Mouse (Mus musculus) forebrain, postnatal 0 days (tissue): ENCODE measurements around the gene Dpm2. TPM values are rescaled to one million over a fixed set of nuclear protein-coding genes. Genes with fewer than 3 reads are reported as not detected.
A peak's percentile ranks its signal among the peaks of the same experiment; 100 is the strongest.

Experiments used
- ATAC-seq: fragments of 200-750 bp; cut with Nextera tagmentation; 2 replicates; pipeline ENCODE4 v1.8.0; 2017; ENCODE audit warnings: mild to moderate bottlenecking, moderate library complexity
- DNase-seq: peaks from one replicate; pipeline ENCODE4 v3.0.0-alpha.2; 2015
- H3K27ac ChIP-seq: fragments of 300-500 bp; sonication (generic); 2 replicates; pipeline ENCODE4 v1.5.1; 2014; ENCODE audit warnings: low read depth, mild to moderate bottlenecking, antibody characterized with exemption, low read length, moderate library complexity, mixed read lengths
- H3K27me3 ChIP-seq: fragments of 300-500 bp; sonication (generic); 2 replicates; pipeline ENCODE4 v1.6.1; 2014; ENCODE audit warnings: mild to moderate bottlenecking, low read length, mixed read lengths; ENCODE audit not compliant: insufficient read depth
- H3K36me3 ChIP-seq: fragments of 300-500 bp; sonication (generic); 2 replicates; pipeline ENCODE4 v1.6.1; 2014; ENCODE audit warnings: mild to moderate bottlenecking, moderate library complexity; ENCODE audit not compliant: insufficient read depth
- H3K4me1 ChIP-seq: fragments of 300-500 bp; sonication (generic); 2 replicates; pipeline ENCODE4 v1.6.1; 2014; ENCODE audit warnings: antibody characterized with exemption; ENCODE audit not compliant: insufficient read depth
- H3K4me2 ChIP-seq: fragments of 300-500 bp; sonication (generic); 2 replicates; pipeline ENCODE4 v1.6.1; 2014; ENCODE audit warnings: low read depth, mild to moderate bottlenecking, moderate library complexity
- H3K4me3 ChIP-seq: fragments of 300-500 bp; sonication (generic); 2 replicates; pipeline ENCODE4 v1.5.1; 2014; ENCODE audit warnings: low read depth, low read length, mixed read lengths
- H3K9ac ChIP-seq: fragments of 300-500 bp; sonication (generic); 2 replicates; pipeline ENCODE4 v1.6.1; 2014; ENCODE audit warnings: mild to moderate bottlenecking
- H3K9me3 ChIP-seq: fragments of 300-500 bp; sonication (generic); 2 replicates; pipeline ENCODE4 v1.6.1; 2016; ENCODE audit warnings: low read length
- CTCF ChIP-seq: sonication (generic); IDR thresholded peaks from 2 replicates; pipeline ENCODE4 v1.5.1; 2016; ENCODE audit warnings: antibody characterized with exemption, control low read depth, low read depth
- WGBS: fragments of 180-500 bp; shearing (Covaris S2); extraction: QIAGEN DNeasy Blood & Tissue Kit; methylation state at CpG from one replicate; pipeline ENCODE4 v1.1.7; 2014; 5-methylcytosine and 5-hydroxymethylcytosine counted together
- polyA plus RNA-seq: library from polyadenylated mRNA; unstranded; fragments of >200 nt; fragmentation: Nextera tagmentation; extraction: Ambion mirVana; gene quantifications from 2 replicates; pipeline ENCODE4 v1.2.1, GENCODE M21; 2015
- total RNA-seq: library from RNA; depleted of rRNA; stranded (reverse); fragments of >200 nt; gene quantifications from 2 replicates; pipeline ENCODE4 v1.2.3, GENCODE M21; 2014

Dpm2 gene
- total and polyA plus RNA-seq, 2 experiments from 2014 or later: 60.5 to 142 TPM

- H3K36me3 ChIP-seq: peaks cover 15% of the 10 kb centered on the region; the same call in 1 of the 2 replicates
- H3K4me2 ChIP-seq: no peak overlapping the region
- ATAC-seq: no peak
- H3K9ac ChIP-seq: no peak overlapping the region
- H3K4me3 ChIP-seq: no peak overlapping the region
- peaks cover 9% of the 10 kb centered on the region for H3K4me1 ChIP-seq
- TF ChIP-seq CTCF: no peak
- no peak overlapping the region for H3K27ac ChIP-seq
- 68% methylated on average over 6 of the region's 6 CpGs for WGBS
- H3K27me3 ChIP-seq: no peaks in the 10 kb centered on the region
- DNase-seq: no peak
- H3K9me3 ChIP-seq: no peaks in the 10 kb centered on the region
Observed at GRCm38 (mm10) chr2:32591249-32591648, 20.6 kb downstream of the Dpm2 start.

DNA sequence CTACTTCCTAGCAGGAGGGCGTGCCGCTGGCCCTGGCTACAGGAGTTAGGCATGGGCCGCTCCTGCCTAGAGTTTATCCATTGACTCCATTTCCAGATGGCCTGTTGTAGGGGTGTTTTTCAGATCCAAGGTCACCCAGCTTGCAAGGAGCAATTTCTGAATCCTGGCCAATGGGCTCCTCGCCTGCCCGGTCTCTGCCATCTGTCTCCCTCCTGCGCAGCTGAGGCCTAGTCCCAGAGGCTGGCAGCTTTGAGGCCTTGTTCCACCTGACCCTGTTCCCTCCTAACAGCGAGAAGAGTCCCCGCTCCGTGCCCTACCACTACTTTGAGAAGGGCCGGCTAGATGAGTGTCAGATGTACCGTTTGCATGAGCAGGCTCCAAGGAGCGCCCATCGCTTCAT, 26.1 kb downstream of the Dpm2 start:
- no peaks in the 10 kb centered on the region for H3K27me3 ChIP-seq
- H3K27ac ChIP-seq: no peak overlapping the region
- no peak for DNase-seq
- ATAC-seq: no peak
- no peak for TF ChIP-seq CTCF
- no peaks in the 10 kb centered on the region for H3K4me1 ChIP-seq
- WGBS: 67% methylated on average over 13 of the region's 13 CpGs
- H3K9ac ChIP-seq: no peak overlapping the region
- H3K4me2 ChIP-seq: no peak overlapping the region
- H3K9me3 ChIP-seq: no peaks in the 10 kb centered on the region
- peaks cover 20% of the 10 kb centered on the region for H3K36me3 ChIP-seq
- H3K4me3 ChIP-seq: no peak overlapping the region

DNA sequence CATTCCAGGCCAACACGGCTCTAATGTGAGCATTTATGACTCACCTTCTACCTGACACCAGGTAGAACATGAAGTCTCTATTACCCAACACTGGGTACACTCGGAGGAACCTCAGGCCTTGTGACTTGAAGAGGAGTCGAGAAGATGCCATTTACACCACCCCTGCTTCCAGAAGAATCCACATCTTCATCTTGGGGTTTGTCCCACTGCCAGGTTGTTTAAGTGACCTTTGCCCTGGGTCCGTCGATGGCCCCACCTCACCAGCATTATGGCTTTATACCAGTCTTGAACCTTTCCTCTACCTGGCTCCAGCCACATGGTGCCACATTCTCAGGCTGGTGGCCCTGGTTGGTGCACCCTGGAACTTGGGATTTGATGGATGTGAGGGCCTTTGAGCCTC, 26.6 kb downstream of the Dpm2 start:
- H3K9me3 ChIP-seq: no peaks in the 10 kb centered on the region
- no peak for TF ChIP-seq CTCF
- H3K4me1 ChIP-seq: no peaks in the 10 kb centered on the region
- ATAC-seq (no peak), DNase-seq (no peak)
- H3K4me3 ChIP-seq: no peak overlapping the region
- H3K36me3 ChIP-seq: peaks cover 20% of the 10 kb centered on the region
- no peak overlapping the region for H3K4me2 ChIP-seq
- H3K27ac ChIP-seq: no peak overlapping the region
- no peak overlapping the region for H3K9ac ChIP-seq
- WGBS: 94% methylated on average over 5 of the region's 5 CpGs
- H3K27me3 ChIP-seq: no peaks in the 10 kb centered on the region

GRCm38 (mm10) chr2:32597699-32598098, 27.0 kb downstream of the Dpm2 start:
- peaks cover 4% of the 10 kb centered on the region; the same call in 1 of the 2 replicates for H3K4me1 ChIP-seq
- no peak overlapping the region for H3K4me2 ChIP-seq
- no peak overlapping the region for H3K9ac ChIP-seq
- no peak overlapping the region for H3K27ac ChIP-seq
- H3K9me3 ChIP-seq: no peaks in the 10 kb centered on the region
- H3K4me3 ChIP-seq: no peak overlapping the region
- peaks cover 20% of the 10 kb centered on the region for H3K36me3 ChIP-seq
- no peak for TF ChIP-seq CTCF
- WGBS: 91% methylated on average over 5 of the region's 5 CpGs
- DNase-seq (no peak), ATAC-seq (no peak)
- H3K27me3 ChIP-seq: no peaks in the 10 kb centered on the region

DNA sequence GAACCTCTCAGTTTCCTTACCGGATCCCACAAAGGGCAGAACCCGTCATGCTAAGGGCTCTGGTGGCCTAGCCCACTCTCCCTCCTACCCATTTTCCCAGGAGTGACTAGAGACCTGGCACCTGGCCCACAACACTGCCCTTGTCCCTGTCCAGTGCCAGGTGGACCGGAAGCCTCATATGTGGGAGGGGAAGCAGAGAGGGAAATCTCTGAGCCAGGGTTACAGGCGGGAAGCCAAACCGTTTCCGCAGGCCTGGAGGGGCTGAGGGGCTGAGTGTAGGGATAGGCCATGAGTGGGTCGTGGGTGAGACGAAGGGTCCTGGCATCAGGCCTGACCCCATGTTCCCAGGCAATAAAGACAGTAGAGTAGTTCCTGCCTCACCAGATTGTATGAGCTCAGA, 27.8 kb downstream of the Dpm2 start:
- WGBS: 72% methylated on average over 8 of the region's 8 CpGs
- no peak for DNase-seq
- Histone ChIP-seq H3K36me3 (peaks cover 20% of the 10 kb centered on the region), H3K27me3 (no peaks in the 10 kb centered on the region), H3K27ac (no peak overlapping the region), H3K4me2 (no peak overlapping the region), H3K9me3 (no peaks in the 10 kb centered on the region), H3K9ac (no peak overlapping the region), H3K4me3 (no peak overlapping the region), H3K4me1 (peaks cover 4% of the 10 kb centered on the region; the same call in 1 of the 2 replicates)
- TF ChIP-seq CTCF: no peak
- ATAC-seq: no peak

- Histone ChIP-seq H3K4me2 (no peak within 1 kb of the TSS), H3K36me3 (peaks cover 14% of the 10 kb centered on the region), H3K4me3 (no peak within 1 kb of the TSS), H3K9ac (no peak within 1 kb of the TSS), H3K27ac (no peak within 1 kb of the TSS), H3K27me3 (no peaks in the 10 kb centered on the region), H3K4me1 (peaks cover 4% of the 10 kb centered on the region; the same call in 1 of the 2 replicates), H3K9me3 (no peaks in the 10 kb centered on the region)
- DNase-seq (no peak), ATAC-seq (no peak)
- TF ChIP-seq CTCF: no peak
- 89% methylated on average over 3 of the region's 3 CpGs for WGBS
Observed at GRCm38 (mm10) chr2:32599409-32599808, 28.8 kb downstream of the Dpm2 start, which contains the start of gene St6galnac6. St6galnac6 (plus strand) TSS chr2:32599709.

GRCm38 (mm10) chr2:32601417-32602065, 30.9 kb downstream of the Dpm2 start:
- no peak for ATAC-seq
- Histone ChIP-seq H3K36me3 (peaks cover 5% of the 10 kb centered on the region; the same call in 1 of the 2 replicates), H3K4me3 (no peak overlapping the region), H3K9me3 (no peaks in the 10 kb centered on the region), H3K4me2 (no peak overlapping the region), H3K27ac (no peak overlapping the region), H3K27me3 (no peaks in the 10 kb centered on the region), H3K9ac (no peak overlapping the region), H3K4me1 (peaks cover 4% of the 10 kb centered on the region; the same call in 1 of the 2 replicates)
- peak; percentile 41 for TF ChIP-seq CTCF
- no peak for DNase-seq
- WGBS: 44% methylated on average over 8 of the region's 8 CpGs
